Mouse (Mus musculus) heart, postnatal 0 days (tissue): ENCODE data around the gene Armh3.
A peak's percentile ranks its signal among the peaks of the same experiment; 100 is the strongest.

ENCODE experiments used
- CTCF ChIP-seq: IDR thresholded peaks from 2 replicates; pipeline ENCODE4 v1.5.1; 2016; ENCODE audit warnings: antibody characterized with exemption, control low read depth, low read depth
- EP300 ChIP-seq: IDR thresholded peaks from 2 replicates; pipeline ENCODE4 v1.6.1; 2016; ENCODE audit warnings: antibody characterized with exemption, low read depth

GRCm38 (mm10) chr19:45830679-45831078 lies 167.6 kb downstream of the Armh3 start:
- TF ChIP-seq EP300, result no peak
- peak; percentile 28 for TF ChIP-seq CTCF
